Mouse (Mus musculus): ENCODE measurements around the gene Gfra1. TPM values are rescaled to one million over a fixed set of nuclear protein-coding genes. Genes with fewer than 3 reads are reported as not detected.
A peak's percentile ranks its signal among the peaks of the same experiment; 100 is the strongest.

Gfra1 gene
- total RNA-seq (2012; rRNA removed) (not detected in 2 replicates), total RNA-seq (2014; rRNA removed) (not detected in 2 replicates), polyA plus RNA-seq (2012; ENCODE audit: insufficient read length, low read depth) (not detected in 2 replicates)

GRCm38 (mm10) chr19:58455496-58456061, at the start of gene Gfra1:
Gfra1 (minus strand) TSS chr19:58455909.
- Histone ChIP-seq H3K27ac (ENCODE audit: insufficient read depth, low read depth) (no peak within 1 kb of the TSS), H3K9ac (ENCODE audit: insufficient read depth, low read depth) (no peak within 1 kb of the TSS)

GRCm38 (mm10) chr19:58500049-58500448, 44.3 kb upstream of the Gfra1 start:
- no peaks in the 10 kb centered on the region for H3K9me3 ChIP-seq (replicated peaks; ENCODE audit: low read length)
- no peak overlapping the region for H3K27ac ChIP-seq (ENCODE audit: insufficient read depth, low read depth)
- in situ Hi-C loops (cut with MboI; ENCODE audit: low pct_ligation_motif_present, low pct_unique_long_range_greater_than_20kb, low sequenced_read_pairs) (no loop called here), dilution Hi-C loops (cut with MboI; ENCODE audit: extremely low pct_ligation_motif_present, extremely low pct_unique_long_range_greater_than_20kb, low sequenced_read_pairs) (no loop called here)
- H3K9ac ChIP-seq (ENCODE audit: insufficient read depth, low read depth), result no peak overlapping the region
- TF ChIP-seq MEF2A (IDR thresholded peaks at IDR 0.05; ENCODE audit: borderline replicate concordance, low read depth, low read length), result no peak
- TF ChIP-seq CHD1 (IDR thresholded peaks at IDR 0.05; ENCODE audit: low read depth, low read length), result no peak
- TF ChIP-seq ZNF384 (IDR thresholded peaks at IDR 0.05; ENCODE audit: low read depth, low read length), result peak; percentile 64
- no peak overlapping the region for H3K4me2 ChIP-seq (ENCODE audit: insufficient read depth, low read depth, poor library complexity, severe bottlenecking)
- no peaks in the 10 kb centered on the region for H3K36me3 ChIP-seq (replicated peaks in 1 of 2; ENCODE audit: control insufficient read depth in 1 of 2, insufficient read depth in 1 of 2, low read length in 1 of 2)
- H3K4me3 ChIP-seq (replicated peaks in 1 of 3; ENCODE audit: low read depth in 2 of 3, low read length in 2 of 3, poor library complexity in 1 of 3), result no peak overlapping the region
- DNase-seq (ENCODE audit: extremely low read depth), result no peak
- H3K27me3 ChIP-seq (replicated peaks), result no peaks in the 10 kb centered on the region
- H3K79me2 ChIP-seq (replicated peaks; ENCODE audit: control insufficient read depth, extremely low read depth, insufficient read depth, poor library complexity, severe bottlenecking), result no peaks in the 10 kb centered on the region
- H3K4me1 ChIP-seq (ENCODE audit: control insufficient read depth in 1 of 2, insufficient read depth in 2 of 2), result peaks cover 4 to 5% of the 10 kb centered on the region in 2 experiments; a peak in 2 of 4 replicates

More at GRCm38 (mm10) chr19:58455496-58456061, at the start of gene Gfra1:
- H3K79me2 ChIP-seq (replicated peaks; ENCODE audit: control insufficient read depth, extremely low read depth, insufficient read depth, poor library complexity, severe bottlenecking), result no peaks in the 10 kb centered on the region
- no peaks in the 10 kb centered on the region for H3K36me3 ChIP-seq (replicated peaks in 1 of 2; ENCODE audit: control insufficient read depth in 1 of 2, insufficient read depth in 1 of 2, low read length in 1 of 2)
- TF ChIP-seq ELF1 (IDR thresholded peaks at IDR 0.05; ENCODE audit: low read depth, low read length), result no peak
- TF ChIP-seq CTCF (conservative IDR thresholded peaks at IDR 0.05 in 1 of 2, IDR thresholded peaks at IDR 0.05 in 1 of 2; ENCODE audit: low read depth in 2 of 2, low read length in 2 of 2), result no peak
- no peak for TF ChIP-seq MXI1 (IDR thresholded peaks at IDR 0.05; ENCODE audit: low read depth, low read length)
- TF ChIP-seq POLR2A (IDR thresholded peaks at IDR 0.05; ENCODE audit: low read depth, low read length), result no peak
- no peak for TF ChIP-seq TCF12 (IDR thresholded peaks at IDR 0.05; ENCODE audit: low read depth, low read length)
- TF ChIP-seq GABPA (IDR thresholded peaks at IDR 0.05; ENCODE audit: insufficient replicate concordance, low read depth, low read length), result no peak
- no peak for TF ChIP-seq RAD21 (IDR thresholded peaks at IDR 0.05; ENCODE audit: low read depth, low read length)
- no peak for TF ChIP-seq JUND (conservative IDR thresholded peaks at IDR 0.05; ENCODE audit: low read depth, low read length)
- no peak for TF ChIP-seq RCOR1 (conservative IDR thresholded peaks at IDR 0.05; ENCODE audit: low read depth, low read length)
- TF ChIP-seq SMC3 (IDR thresholded peaks at IDR 0.05; ENCODE audit: low read depth, low read length), result no peak
- no peak for TF ChIP-seq BHLHE40 (IDR thresholded peaks at IDR 0.05; ENCODE audit: low read depth, low read length)
- TF ChIP-seq MYC (IDR thresholded peaks at IDR 0.05; ENCODE audit: low read depth, low read length), result no peak
- TF ChIP-seq ZC3H11A (IDR thresholded peaks at IDR 0.05; ENCODE audit: low read depth, low read length), result no peak
- peaks cover 3% of the 10 kb centered on the region for H3K27me3 ChIP-seq (replicated peaks)
- no peak within 1 kb of the TSS for H3K4me3 ChIP-seq (replicated peaks in 1 of 3; ENCODE audit: low read depth in 2 of 3, low read length in 2 of 3, poor library complexity in 1 of 3)
- peaks cover 22% of the 10 kb centered on the region for H3K9me3 ChIP-seq (replicated peaks; ENCODE audit: low read length)
- no peak for DNase-seq (ENCODE audit: extremely low read depth)
- in situ Hi-C loops (cut with MboI; ENCODE audit: low pct_ligation_motif_present, low pct_unique_long_range_greater_than_20kb, low sequenced_read_pairs), result loop anchor here (25.0 kb wide), 1 partner anchor 393 kb away; no protein-coding TSS in a partner anchor
- no peak within 1 kb of the TSS for H3K4me2 ChIP-seq (ENCODE audit: insufficient read depth, low read depth, poor library complexity, severe bottlenecking)
- H3K4me1 ChIP-seq (ENCODE audit: control insufficient read depth in 1 of 2, insufficient read depth in 2 of 2), result peaks cover 0 to 6% of the 10 kb centered on the region in 2 experiments; a peak in 1 of 4 replicates
- dilution Hi-C loops (cut with MboI; ENCODE audit: extremely low pct_ligation_motif_present, extremely low pct_unique_long_range_greater_than_20kb, low sequenced_read_pairs), result no loop called here
